Mouse (Mus musculus) liver, embryonic 13.5 days (tissue): ENCODE measurements around the gene Osbpl9. TPM values are rescaled to one million over a fixed set of nuclear protein-coding genes. Genes with fewer than 3 reads are reported as not detected.

Source experiments
- ATAC-seq: fragments of 200-750 bp; cut with Nextera tagmentation; 2 replicates; pipeline ENCODE4 v1.8.0; 2017; ENCODE audit warnings: low read depth, mild to moderate bottlenecking, moderate number of reproducible peaks, moderate library complexity
- DNase-seq: peaks from one replicate; pipeline ENCODE4 v3.0.0; 2022
- H3K27ac ChIP-seq: fragments of 300-500 bp; sonication (generic); 2 replicates; pipeline ENCODE4 v1.5.1; 2015; ENCODE audit warnings: moderate library complexity, mild to moderate bottlenecking, inconsistent platforms
- H3K27me3 ChIP-seq: fragments of 300-500 bp; sonication (generic); 2 replicates; pipeline ENCODE4 v1.6.1; 2015; ENCODE audit warnings: mild to moderate bottlenecking, inconsistent platforms
- H3K36me3 ChIP-seq: fragments of 300-500 bp; sonication (generic); 2 replicates; pipeline ENCODE4 v1.6.1; 2015; ENCODE audit warnings: mild to moderate bottlenecking, inconsistent platforms
- H3K4me1 ChIP-seq: fragments of 300-500 bp; sonication (generic); replicated peaks from 2 replicates; pipeline ENCODE4 v1.6.1; 2015; ENCODE audit warnings: inconsistent platforms
- H3K4me2 ChIP-seq: fragments of 300-500 bp; sonication (generic); 2 replicates; pipeline ENCODE4 v1.6.1; 2015; ENCODE audit warnings: inconsistent platforms, mild to moderate bottlenecking, moderate library complexity
- H3K4me3 ChIP-seq: fragments of 300-500 bp; sonication (generic); replicated peaks from 2 replicates; pipeline ENCODE4 v1.5.1; 2015; ENCODE audit warnings: mild to moderate bottlenecking, inconsistent platforms
- H3K9ac ChIP-seq: fragments of 300-500 bp; sonication (generic); 2 replicates; pipeline ENCODE4 v1.6.1; 2015; ENCODE audit warnings: mild to moderate bottlenecking, inconsistent platforms
- H3K9me3 ChIP-seq: fragments of 300-500 bp; sonication (generic); replicated peaks from 2 replicates; pipeline ENCODE4 v1.6.1; 2016; ENCODE audit warnings: inconsistent platforms
- WGBS: fragments of 180-500 bp; shearing (Covaris S2); methylation state at CpG from one replicate; pipeline ENCODE4 v1.1.7; 2015; ENCODE audit not compliant: insufficient replicate concordance; 5-methylcytosine and 5-hydroxymethylcytosine counted together
- polyA plus RNA-seq: library from polyadenylated mRNA; unstranded; fragments of >200 nt; fragmentation: Nextera tagmentation; extraction: Ambion mirVana; gene quantifications from 2 replicates; pipeline ENCODE4 v1.2.1, GENCODE M21; 2015

Gene Osbpl9
- polyA plus RNA-seq, 1 experiment from 2014 or later, result 28.1 TPM

- Histone ChIP-seq H3K9ac (no peak overlapping the region), H3K4me2 (no peak overlapping the region), H3K36me3 (peaks cover 12% of the 10 kb centered on the region; the same call in 1 of the 2 replicates), H3K27ac (no peak overlapping the region), H3K4me1 (peaks cover 62% of the 10 kb centered on the region), H3K9me3 (no peaks in the 10 kb centered on the region), H3K27me3 (no peaks in the 10 kb centered on the region), H3K4me3 (no peak overlapping the region)
- ATAC-seq (peak; percentile 89), DNase-seq (peak; percentile 44)
- 45% methylated on average over 5 of the region's 5 CpGs for whole genome bisulfite sequencing
Observed at GRCm38 (mm10) chr4:109092344-109092743, 109.7 kb downstream of the Osbpl9 start.

GRCm38 (mm10) chr4:109091241-109091777 lies 110.8 kb downstream of the Osbpl9 start:
- WGBS, result 82% methylated on average over 8 of the region's 8 CpGs
- Histone ChIP-seq H3K4me2 (no peak overlapping the region), H3K36me3 (peaks cover 5% of the 10 kb centered on the region; the same call in 1 of the 2 replicates), H3K27ac (no peak overlapping the region), H3K9ac (no peak overlapping the region), H3K4me1 (peaks cover 56% of the 10 kb centered on the region), H3K9me3 (no peaks in the 10 kb centered on the region), H3K4me3 (no peak overlapping the region), H3K27me3 (no peaks in the 10 kb centered on the region)
- ATAC-seq, result no peak
- DNase-seq, result no peak

- no peak overlapping the region for H3K4me2 ChIP-seq
- H3K9ac ChIP-seq, result no peak overlapping the region
- no peaks in the 10 kb centered on the region for H3K9me3 ChIP-seq
- peaks cover 5% of the 10 kb centered on the region for H3K36me3 ChIP-seq
- DNase-seq (peak; percentile 27), ATAC-seq (peak; percentile 74)
- H3K27me3 ChIP-seq, result no peaks in the 10 kb centered on the region
- 34% methylated on average over 6 of the region's 6 CpGs for WGBS
- peaks cover 49% of the 10 kb centered on the region for H3K4me1 ChIP-seq
- H3K27ac ChIP-seq, result peak overlapping the region; percentile 44
- no peak overlapping the region for H3K4me3 ChIP-seq
Observed at GRCm38 (mm10) chr4:109089999-109090398, 112.1 kb downstream of the Osbpl9 start.

- Histone ChIP-seq H3K4me3 (no peak overlapping the region), H3K4me2 (no peak overlapping the region), H3K27me3 (no peaks in the 10 kb centered on the region), H3K4me1 (peaks cover 43% of the 10 kb centered on the region), H3K9ac (no peak overlapping the region), H3K27ac (no peak overlapping the region; the same call in 1 of the 2 replicates), H3K36me3 (peaks cover 2% of the 10 kb centered on the region), H3K9me3 (no peaks in the 10 kb centered on the region)
- ATAC-seq (no peak), DNase-seq (no peak)
- 83% methylated on average over 5 of the region's 5 CpGs for WGBS
Observed at GRCm38 (mm10) chr4:109089171-109089570, 112.9 kb downstream of the Osbpl9 start.

GRCm38 (mm10) chr4:109080118-109080517 lies 122.0 kb downstream of the Osbpl9 start:
- whole genome bisulfite sequencing, result 78% methylated on average over 5 of the region's 5 CpGs
- ATAC-seq (no peak), DNase-seq (no peak)
- no peak overlapping the region for H3K27ac ChIP-seq
- H3K4me1 ChIP-seq, result no peaks in the 10 kb centered on the region
- no peaks in the 10 kb centered on the region for H3K27me3 ChIP-seq
- H3K4me2 ChIP-seq, result no peak overlapping the region
- peaks cover 44% of the 10 kb centered on the region for H3K36me3 ChIP-seq
- no peak overlapping the region for H3K4me3 ChIP-seq
- no peak overlapping the region for H3K9ac ChIP-seq
- H3K9me3 ChIP-seq, result no peaks in the 10 kb centered on the region

GRCm38 (mm10) chr4:109079676-109080075 lies 122.4 kb downstream of the Osbpl9 start:
- peaks cover 44% of the 10 kb centered on the region for H3K36me3 ChIP-seq
- no peak overlapping the region for H3K4me3 ChIP-seq
- H3K9ac ChIP-seq, result no peak overlapping the region
- no peak overlapping the region for H3K27ac ChIP-seq
- H3K27me3 ChIP-seq, result no peaks in the 10 kb centered on the region
- no peaks in the 10 kb centered on the region for H3K4me1 ChIP-seq
- no peaks in the 10 kb centered on the region for H3K9me3 ChIP-seq
- DNase-seq (no peak), ATAC-seq (no peak)
- WGBS, result 56% methylated on average over 3 of the region's 3 CpGs
- no peak overlapping the region for H3K4me2 ChIP-seq

GRCm38 (mm10) chr4:109078941-109079340 lies 123.1 kb downstream of the Osbpl9 start:
- H3K36me3 ChIP-seq, result peaks cover 42% of the 10 kb centered on the region
- no peak for ATAC-seq
- no peak for DNase-seq
- 85% methylated on average over 7 of the region's 7 CpGs for WGBS
- no peak overlapping the region for H3K4me3 ChIP-seq
- H3K4me2 ChIP-seq, result no peak overlapping the region
- no peak overlapping the region for H3K27ac ChIP-seq
- no peaks in the 10 kb centered on the region for H3K27me3 ChIP-seq
- no peaks in the 10 kb centered on the region for H3K4me1 ChIP-seq
- no peaks in the 10 kb centered on the region for H3K9me3 ChIP-seq
- no peak overlapping the region for H3K9ac ChIP-seq

GRCm38 (mm10) chr4:109073296-109073695 lies 128.8 kb downstream of the Osbpl9 start:
- Histone ChIP-seq H3K4me1 (no peaks in the 10 kb centered on the region), H3K36me3 (peaks cover 32% of the 10 kb centered on the region), H3K4me3 (no peak overlapping the region), H3K9me3 (no peaks in the 10 kb centered on the region), H3K4me2 (no peak overlapping the region), H3K27ac (no peak overlapping the region), H3K27me3 (no peaks in the 10 kb centered on the region), H3K9ac (no peak overlapping the region)
- 84% methylated on average over 3 of the region's 3 CpGs for WGBS
- no peak for ATAC-seq
- DNase-seq, result no peak

GRCm38 (mm10) chr4:109072891-109073290 lies 129.2 kb downstream of the Osbpl9 start:
- Histone ChIP-seq H3K9ac (no peak overlapping the region), H3K27ac (no peak overlapping the region), H3K4me3 (no peak overlapping the region), H3K4me1 (no peaks in the 10 kb centered on the region), H3K4me2 (no peak overlapping the region), H3K9me3 (no peaks in the 10 kb centered on the region), H3K27me3 (no peaks in the 10 kb centered on the region), H3K36me3 (peaks cover 29% of the 10 kb centered on the region)
- DNase-seq (no peak), ATAC-seq (no peak)
- 76% methylated on average over 6 of the region's 6 CpGs for WGBS

GRCm38 (mm10) chr4:109065714-109066113 lies 136.4 kb downstream of the Osbpl9 start:
- Histone ChIP-seq H3K4me2 (no peak overlapping the region), H3K36me3 (peaks cover 75% of the 10 kb centered on the region), H3K9me3 (no peaks in the 10 kb centered on the region), H3K27me3 (no peaks in the 10 kb centered on the region), H3K4me3 (no peak overlapping the region), H3K4me1 (no peaks in the 10 kb centered on the region), H3K27ac (no peak overlapping the region), H3K9ac (no peak overlapping the region)
- ATAC-seq (no peak), DNase-seq (no peak)
- 82% methylated on average over 5 of the region's 5 CpGs for WGBS

- DNase-seq (no peak), ATAC-seq (no peak)
- H3K27ac ChIP-seq, result no peak overlapping the region
- H3K27me3 ChIP-seq, result no peaks in the 10 kb centered on the region
- H3K4me3 ChIP-seq, result no peak overlapping the region
- H3K36me3 ChIP-seq, result peaks cover 76% of the 10 kb centered on the region
- no peaks in the 10 kb centered on the region for H3K9me3 ChIP-seq
- no peaks in the 10 kb centered on the region for H3K4me1 ChIP-seq
- 85% methylated on average over 6 of the region's 6 CpGs for WGBS
- no peak overlapping the region for H3K4me2 ChIP-seq
- H3K9ac ChIP-seq, result no peak overlapping the region
Observed at GRCm38 (mm10) chr4:109064941-109065340, 137.1 kb downstream of the Osbpl9 start.

GRCm38 (mm10) chr4:109059255-109059821 lies 142.7 kb downstream of the Osbpl9 start:
- WGBS, result 82% methylated on average over 4 of the region's 4 CpGs

More at GRCm38 (mm10) chr4:109059255-109059821, 142.7 kb downstream of the Osbpl9 start:
- no peaks in the 10 kb centered on the region for H3K9me3 ChIP-seq
- H3K36me3 ChIP-seq, result peaks cover 90% of the 10 kb centered on the region
- no peak overlapping the region for H3K9ac ChIP-seq
- no peaks in the 10 kb centered on the region for H3K4me1 ChIP-seq
- H3K27me3 ChIP-seq, result no peaks in the 10 kb centered on the region
- no peak overlapping the region for H3K4me3 ChIP-seq
- ATAC-seq (no peak), DNase-seq (no peak)
- no peak overlapping the region for H3K27ac ChIP-seq
- no peak overlapping the region for H3K4me2 ChIP-seq
